Mouse (Mus musculus) cerebellum, postnatal 36 days (tissue): Measurements from ENCODE around the gene Itm2b.

ENCODE experiments used
- DNase-seq, 2 experiments: peaks; one replicate each; pipeline ENCODE4 v3.0.0; 2021 to 2022; ENCODE audit warnings: mixed read lengths in 2 of 2

Gene Itm2b

GRCm38 (mm10) chr14:73366278-73366677 lies 18.8 kb downstream of the Itm2b start:
- no peak for DNase-seq

GRCm38 (mm10) chr14:73363782-73364181 lies 21.3 kb downstream of the Itm2b start:
- no peak for DNase-seq

GRCm38 (mm10) chr14:73354700-73355099 lies 30.4 kb downstream of the Itm2b start:
- DNase-seq, result no peak

- DNase-seq, result no peak
Measured at GRCm38 (mm10) chr14:73351118-73351517, 34.0 kb downstream of the Itm2b start.

GRCm38 (mm10) chr14:73350029-73350428 lies 35.1 kb downstream of the Itm2b start:
- DNase-seq, result no peak

- DNase-seq, result no peak
Measured at GRCm38 (mm10) chr14:73349061-73349670, 35.9 kb downstream of the Itm2b start.

- no peak for DNase-seq
Measured at GRCm38 (mm10) chr14:73347302-73347701, 37.8 kb downstream of the Itm2b start.

- DNase-seq, result no peak
Measured at GRCm38 (mm10) chr14:73345614-73346013, 39.5 kb downstream of the Itm2b start.

GRCm38 (mm10) chr14:73340051-73340755 lies 44.9 kb downstream of the Itm2b start:
- DNase-seq, result no peak

GRCm38 (mm10) chr14:73339615-73340014 lies 45.5 kb downstream of the Itm2b start:
- no peak for DNase-seq

- DNase-seq, result no peak
Measured at GRCm38 (mm10) chr14:73336316-73337080, 48.6 kb downstream of the Itm2b start.

GRCm38 (mm10) chr14:73334926-73335805 lies 49.9 kb downstream of the Itm2b start:
- DNase-seq, result no peak

GRCm38 (mm10) chr14:73333880-73334279 lies 51.2 kb downstream of the Itm2b start:
- no peak for DNase-seq

- no peak for DNase-seq
Measured at GRCm38 (mm10) chr14:73331386-73331785, 53.7 kb downstream of the Itm2b start.

GRCm38 (mm10) chr14:73329871-73330270 lies 55.2 kb downstream of the Itm2b start:
- DNase-seq, result no peak

GRCm38 (mm10) chr14:73326511-73326910 lies 58.6 kb downstream of the Itm2b start:
- DNase-seq, result no peak

- DNase-seq, result peak; percentile 78 to 83
Measured at GRCm38 (mm10) chr14:73325456-73326381, 59.4 kb downstream of the Itm2b start, which contains the start of gene Rb1. TSS of gene Rb1 (minus strand) at chr14:73325822.

- peak; percentile 50 to 55 for DNase-seq
Measured at GRCm38 (mm10) chr14:73324634-73325455, 60.2 kb downstream of the Itm2b start.

GRCm38 (mm10) chr14:73323965-73324364 lies 61.1 kb downstream of the Itm2b start:
- no peak for DNase-seq

- no peak for DNase-seq
Measured at GRCm38 (mm10) chr14:73322142-73322541, 62.9 kb downstream of the Itm2b start.

GRCm38 (mm10) chr14:73316933-73317332 lies 68.2 kb downstream of the Itm2b start:
- DNase-seq, result no peak
